Mouse (Mus musculus): Measurements from ENCODE around the gene Slc2a9. TPM values are rescaled to one million over a fixed set of nuclear protein-coding genes. Genes with fewer than 3 reads are reported as not detected.

Gene Slc2a9
- total and polyA plus RNA-seq, 3 experiments = 1.6 to 2.8 (median 2.3) TPM

GRCm38 (mm10) chr5:38547375-38547774 lies 44.4 kb upstream of the Slc2a9 start:
- no peak for TF ChIP-seq MAFK (IDR thresholded peaks at IDR 0.05; ENCODE audit: insufficient replicate concordance, low read length)
- no peak for TF ChIP-seq PAX5 (IDR thresholded peaks at IDR 0.05; ENCODE audit: low read length)
- no peak for TF ChIP-seq KAT2A (IDR thresholded peaks at IDR 0.05; ENCODE audit: insufficient replicate concordance, low read length)
- no peak for TF ChIP-seq HCFC1 (IDR thresholded peaks at IDR 0.05; ENCODE audit: low read depth, low read length)
- TF ChIP-seq CHD2 (IDR thresholded peaks at IDR 0.05; ENCODE audit: low read length) = no peak
- no peak for TF ChIP-seq CTCF (conservative IDR thresholded peaks at IDR 0.05 in 1 of 2, IDR thresholded peaks at IDR 0.05 in 1 of 2; ENCODE audit: low read depth in 2 of 2, low read length in 2 of 2)
- no peak for TF ChIP-seq POLR2A (IDR thresholded peaks at IDR 0.05; ENCODE audit: low read depth, low read length)
- no peak for TF ChIP-seq SIN3A (IDR thresholded peaks at IDR 0.05; ENCODE audit: low read length)
- TF ChIP-seq UBTF (IDR thresholded peaks at IDR 0.05; ENCODE audit: low read depth, low read length) = no peak
- TF ChIP-seq ZMIZ1 (IDR thresholded peaks at IDR 0.05; ENCODE audit: low read depth, low read length) = no peak
- TF ChIP-seq ELF1 (IDR thresholded peaks at IDR 0.05; ENCODE audit: low read depth, low read length) = no peak
- no peak for TF ChIP-seq SMC3 (IDR thresholded peaks at IDR 0.05; ENCODE audit: low read depth, low read length)
- TF ChIP-seq ZC3H11A (IDR thresholded peaks at IDR 0.05; ENCODE audit: low read depth, low read length) = no peak
- TF ChIP-seq NRF1 (IDR thresholded peaks at IDR 0.05; ENCODE audit: low read depth, low read length) = no peak
- no peak overlapping the region for H3K4me2 ChIP-seq (ENCODE audit: insufficient read depth, low read depth, poor library complexity, severe bottlenecking)
- no peaks in the 10 kb centered on the region for H3K27me3 ChIP-seq (replicated peaks)
- no peaks in the 10 kb centered on the region for H3K4me1 ChIP-seq (ENCODE audit: control insufficient read depth in 1 of 2, insufficient read depth in 2 of 2)
- no peaks in the 10 kb centered on the region for H3K9me3 ChIP-seq (replicated peaks; ENCODE audit: low read length)
- H3K79me2 ChIP-seq (replicated peaks; ENCODE audit: control insufficient read depth, extremely low read depth, insufficient read depth, poor library complexity, severe bottlenecking) = no peaks in the 10 kb centered on the region
- no peak for DNase-seq (ENCODE audit: extremely low read depth)
- no peak overlapping the region for H3K9ac ChIP-seq (ENCODE audit: insufficient read depth, low read depth)
- in situ Hi-C loops (cut with MboI; ENCODE audit: low pct_ligation_motif_present, low pct_unique_long_range_greater_than_20kb, low sequenced_read_pairs) (no loop called here), dilution Hi-C loops (cut with MboI; ENCODE audit: extremely low pct_ligation_motif_present, extremely low pct_unique_long_range_greater_than_20kb, low sequenced_read_pairs) (no loop called here)
- no peak overlapping the region for H3K27ac ChIP-seq (ENCODE audit: insufficient read depth, low read depth)
- H3K4me3 ChIP-seq (replicated peaks in 1 of 3; ENCODE audit: low read depth in 2 of 3, low read length in 2 of 3, poor library complexity in 1 of 3) = no peak overlapping the region
- H3K36me3 ChIP-seq (replicated peaks in 1 of 2; ENCODE audit: control insufficient read depth in 1 of 2, insufficient read depth in 1 of 2, low read length in 1 of 2) = peaks cover 92 to 100% of the 10 kb centered on the region in 2 experiments

- Histone ChIP-seq H3K9me3 (replicated peaks; ENCODE audit: low read length) (no peaks in the 10 kb centered on the region), H3K79me2 (replicated peaks; ENCODE audit: control insufficient read depth, extremely low read depth, insufficient read depth, poor library complexity, severe bottlenecking) (no peaks in the 10 kb centered on the region; the same call in 1 of the 2 replicates), H3K4me1 (ENCODE audit: control insufficient read depth in 1 of 2, insufficient read depth in 2 of 2) (no peaks in the 10 kb centered on the region), H3K9ac (ENCODE audit: insufficient read depth, low read depth) (no peak overlapping the region), H3K4me2 (ENCODE audit: insufficient read depth, low read depth, poor library complexity, severe bottlenecking) (no peak overlapping the region), H3K4me3 (replicated peaks in 1 of 3; ENCODE audit: low read depth in 2 of 3, low read length in 2 of 3, poor library complexity in 1 of 3) (no peak overlapping the region), H3K27me3 (replicated peaks) (no peaks in the 10 kb centered on the region), H3K36me3 (replicated peaks in 1 of 2; ENCODE audit: control insufficient read depth in 1 of 2, insufficient read depth in 1 of 2, low read length in 1 of 2) (peaks cover 95 to 100% of the 10 kb centered on the region in 2 experiments), H3K27ac (ENCODE audit: insufficient read depth, low read depth) (no peak overlapping the region)
- in situ Hi-C loops (cut with MboI; ENCODE audit: low pct_ligation_motif_present, low pct_unique_long_range_greater_than_20kb, low sequenced_read_pairs) = no loop called here
- no peak for DNase-seq (ENCODE audit: extremely low read depth)
- TF ChIP-seq MEF2A (IDR thresholded peaks at IDR 0.05; ENCODE audit: borderline replicate concordance, low read depth, low read length) (no peak), RAD21 (IDR thresholded peaks at IDR 0.05; ENCODE audit: low read depth, low read length) (no peak), USF1 (IDR thresholded peaks at IDR 0.05; ENCODE audit: low read depth, low read length) (no peak), ZC3H11A (IDR thresholded peaks at IDR 0.05; ENCODE audit: low read depth, low read length) (no peak), PAX5 (IDR thresholded peaks at IDR 0.05; ENCODE audit: low read length) (no peak), JUN (IDR thresholded peaks at IDR 0.05; ENCODE audit: insufficient read depth, low read depth, low read length) (no peak), POLR2A (IDR thresholded peaks at IDR 0.05; ENCODE audit: low read depth, low read length) (no peak; the same call in 1 of the 2 replicates)
- dilution Hi-C loops (cut with MboI; ENCODE audit: extremely low pct_ligation_motif_present, extremely low pct_unique_long_range_greater_than_20kb, low sequenced_read_pairs) = no loop called here
These were observed 41.8 kb upstream of the Slc2a9 start for GRCm38 (mm10) chr5:38544423-38545415.

All from CH12.LX (cell line).